Mouse (Mus musculus) gastrocnemius, adult 18-20 months (tissue): ENCODE measurements around the gene Apoc4. TPM values are rescaled to one million over a fixed set of nuclear protein-coding genes. Genes with fewer than 3 reads are reported as not detected.

Experiments
- DNase-seq: peaks from one replicate; pipeline ENCODE4 v3.0.0; 2021; ENCODE audit warnings: low spot score
- total RNA-seq, 2 experiments: library from RNA; stranded (reverse); gene quantifications; 2 replicates each; pipeline ENCODE4 v1.2.3; 2021

Apoc4 gene
- total RNA-seq, 2 experiments from 2014 or later = 0.95 TPM; not detected in 1

- no peak for DNase-seq
Measured at GRCm38 (mm10) chr7:19678901-19679300, 2.4 kb downstream of the Apoc4 start.

DNA sequence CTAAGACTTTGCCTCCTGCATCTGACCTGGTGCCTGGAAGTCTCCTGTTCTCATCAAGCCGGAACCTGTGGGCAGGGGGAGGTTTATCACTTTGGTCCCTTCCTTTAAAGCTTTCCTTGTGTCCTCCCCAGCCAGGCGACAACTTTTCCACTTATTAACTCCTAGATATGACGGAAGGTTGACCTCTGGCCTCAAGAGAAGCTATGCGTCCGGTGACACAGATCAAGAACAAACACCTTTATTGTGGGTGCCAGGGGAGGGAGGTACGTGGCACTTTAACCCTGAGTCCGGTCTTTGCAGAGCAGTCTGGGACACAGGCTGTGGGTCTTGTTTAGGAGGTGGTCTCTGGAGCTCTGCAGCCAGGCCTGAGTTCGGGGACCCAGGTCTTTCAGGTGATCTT lies 3.4 kb downstream of the Apoc4 start, which contains the start of gene Apoc2:
Gene Apoc2, minus strand, starts transcription at position 70 of the 400 bp plus-strand sequence.
- no peak for DNase-seq

GRCm38 (mm10) chr7:19676662-19677061 lies 4.6 kb downstream of the Apoc4 start:
- DNase-seq = no peak

DNA sequence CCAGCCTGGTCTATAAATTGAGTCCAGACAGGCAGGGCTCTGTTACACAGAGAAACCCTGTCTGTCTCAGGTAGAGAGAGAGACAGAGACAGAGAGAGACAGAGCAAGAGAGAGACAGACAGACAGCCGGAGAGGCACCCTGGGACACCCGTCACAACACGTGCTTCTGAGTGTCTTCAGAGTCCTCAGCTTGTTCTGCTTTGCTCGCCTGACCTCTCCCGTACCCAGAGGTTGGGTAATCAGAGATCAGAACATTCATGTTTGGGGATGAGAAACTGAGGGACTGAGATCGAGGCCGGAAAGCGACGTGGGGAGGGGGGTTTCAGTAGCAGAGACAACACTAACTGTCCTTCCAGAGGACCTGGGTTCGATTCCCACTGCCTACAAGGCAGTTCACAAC lies 5.5 kb downstream of the Apoc4 start:
- no peak for DNase-seq

DNA sequence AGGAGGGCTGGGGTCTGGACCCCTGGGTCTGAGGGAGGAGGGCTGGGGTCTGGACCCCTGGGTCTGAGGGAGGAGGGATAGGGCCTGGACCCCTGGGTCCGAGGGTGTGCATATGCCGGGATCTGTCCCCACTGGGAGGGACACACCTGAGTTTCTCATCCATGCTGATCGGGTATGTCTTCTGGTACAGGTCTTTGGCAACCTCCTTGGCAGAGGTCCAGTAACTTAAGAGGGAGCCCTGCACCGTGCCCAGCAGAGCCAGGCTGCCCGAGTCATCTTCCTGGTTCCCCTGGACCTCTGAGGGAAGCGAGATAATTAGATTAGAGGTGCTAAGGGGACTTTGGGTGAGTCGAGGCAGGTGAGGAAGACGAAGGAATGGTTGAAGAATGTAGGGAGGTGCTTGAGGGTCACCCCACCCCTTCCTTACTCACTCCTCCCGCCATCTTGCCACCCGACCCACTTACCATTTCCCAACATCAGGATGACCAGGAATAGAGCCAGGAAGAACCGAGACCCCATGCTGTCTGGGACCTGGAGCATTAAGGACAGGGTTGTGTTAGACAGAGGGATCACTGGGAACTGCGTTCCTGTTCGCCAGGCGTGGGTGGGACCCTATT lies 8.1 kb downstream of the Apoc4 start:
- DNase-seq = no peak

- DNase-seq = no peak
Measured at GRCm38 (mm10) chr7:19671511-19671910, 9.8 kb downstream of the Apoc4 start.

DNA sequence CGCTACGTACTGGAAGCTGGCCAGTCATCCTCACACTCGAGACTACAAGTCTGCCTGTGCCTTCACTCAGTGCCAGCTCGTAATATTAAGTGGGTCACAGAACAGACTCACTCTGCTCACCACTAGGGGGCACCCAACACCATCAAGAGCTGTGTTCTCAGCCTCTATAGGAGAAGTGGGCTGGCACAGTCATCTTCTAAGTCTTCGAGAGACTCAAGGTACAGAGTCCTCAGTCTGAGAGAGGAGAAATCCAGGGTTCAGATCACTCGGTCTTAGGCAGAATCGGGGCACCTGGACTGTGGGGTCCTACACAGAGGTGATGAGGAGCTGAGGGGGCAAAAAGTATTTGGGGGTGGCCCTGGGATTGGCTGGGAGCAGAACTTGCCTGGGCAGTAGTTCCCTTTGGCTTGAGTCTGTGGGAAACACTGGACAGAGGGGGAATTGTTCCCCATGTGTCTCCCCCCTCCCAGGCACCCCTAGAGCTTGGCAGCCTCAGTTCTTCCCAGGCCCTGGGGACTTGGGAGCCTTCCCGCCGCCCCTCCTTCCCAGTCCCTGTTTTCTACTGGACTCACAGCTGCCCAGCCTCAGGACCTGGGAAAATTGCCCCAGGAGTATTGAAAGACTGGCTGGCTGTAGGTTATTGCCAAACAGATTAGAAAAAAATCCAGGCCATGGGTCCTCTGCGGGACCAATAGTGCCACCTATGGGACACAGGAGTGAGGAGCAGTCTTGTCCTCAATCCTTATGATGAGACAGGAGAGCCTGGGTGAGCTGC lies 12.1 kb downstream of the Apoc4 start:
- peak; percentile 94 for DNase-seq

- DNase-seq = no peak
Measured at GRCm38 (mm10) chr7:19667434-19667833, 13.8 kb downstream of the Apoc4 start.

GRCm38 (mm10) chr7:19666750-19667149 lies 14.5 kb downstream of the Apoc4 start:
- no peak for DNase-seq

DNA sequence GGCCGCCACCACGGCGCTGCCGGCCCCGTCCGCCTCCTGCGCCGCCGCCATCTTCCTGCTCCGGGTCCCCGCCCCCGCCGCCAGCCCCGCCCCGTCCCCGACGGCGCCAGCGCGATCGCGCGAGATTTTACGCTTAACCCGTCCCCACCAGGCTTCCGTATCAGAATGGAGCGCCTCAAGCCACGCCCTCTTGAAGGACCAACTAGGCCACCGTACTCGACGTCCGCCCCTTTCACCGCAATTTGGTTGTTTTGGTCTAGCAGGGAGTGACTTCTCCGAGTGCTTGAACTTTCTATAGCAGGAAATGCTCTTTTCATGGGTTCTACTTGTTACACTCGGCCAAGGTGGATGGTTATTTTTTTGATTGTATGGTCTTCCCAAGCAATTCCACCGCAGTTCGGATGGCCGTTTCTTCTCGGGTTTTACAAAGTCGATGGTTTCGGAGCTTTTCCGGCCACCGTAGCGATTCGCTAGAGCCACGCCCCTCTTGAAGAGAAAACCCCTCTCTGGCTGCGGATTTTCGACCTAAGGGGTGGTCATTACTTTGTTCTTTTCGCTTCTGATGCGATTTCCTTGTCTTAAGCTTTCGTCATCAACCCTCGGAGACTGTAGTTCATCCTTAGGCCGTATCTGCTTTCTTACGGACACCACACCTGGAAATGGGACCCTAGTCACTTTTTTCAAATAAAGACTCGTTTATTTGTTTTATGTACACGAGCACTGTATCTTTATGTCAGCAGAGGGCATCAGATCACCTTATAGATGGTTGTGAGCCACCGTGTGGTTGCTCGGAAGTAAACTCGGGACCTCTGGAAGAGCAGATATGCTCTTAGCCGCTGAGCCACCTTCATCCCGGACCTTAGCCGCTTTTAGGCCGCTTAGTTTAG lies 16.1 kb downstream of the Apoc4 start, which contains the start of gene Clptm1:
Gene Clptm1, minus strand, starts transcription at position 79 of the 887 bp plus-strand sequence.
- peak; percentile 98 for DNase-seq

- no peak for DNase-seq
Measured at GRCm38 (mm10) chr7:19664455-19664954, 16.8 kb downstream of the Apoc4 start.

DNA sequence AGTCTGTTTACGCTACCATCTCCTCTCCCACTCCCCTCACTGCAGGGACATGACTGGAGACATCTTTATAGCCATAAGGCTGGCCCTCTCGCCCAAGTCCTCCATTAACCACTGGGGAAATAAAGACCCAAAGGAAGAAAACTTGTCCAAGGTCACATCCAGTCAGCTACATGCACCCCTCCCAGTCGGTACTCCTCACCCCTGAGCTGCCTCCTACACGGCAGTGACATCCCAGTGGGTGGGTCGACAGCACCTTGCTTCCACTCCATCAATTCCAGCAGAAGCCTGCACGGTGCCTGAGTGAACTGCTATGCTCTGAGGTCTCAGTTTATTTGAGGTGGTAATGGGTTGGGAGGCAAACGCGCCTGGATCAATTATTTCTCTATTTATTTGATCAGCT lies 17.3 kb downstream of the Apoc4 start:
- DNase-seq = no peak

DNA sequence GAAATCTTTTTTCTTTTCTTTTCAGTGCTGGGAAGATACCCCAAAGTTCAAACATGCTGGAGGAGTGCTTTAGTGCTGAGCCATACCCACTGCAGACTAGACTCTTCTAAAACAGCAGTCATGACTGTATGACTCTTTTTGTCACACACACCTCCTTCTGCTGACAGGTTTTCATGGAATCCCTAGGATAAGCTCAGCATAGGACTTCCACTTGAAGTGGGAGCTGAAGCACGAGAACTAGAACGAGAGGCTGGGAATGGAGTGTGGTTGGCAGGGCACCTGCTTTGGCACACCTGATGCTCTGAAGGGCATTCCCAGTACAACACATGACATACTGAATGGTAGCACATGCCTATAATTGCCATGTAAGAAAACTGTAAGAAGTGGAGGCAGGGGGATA lies 28.7 kb downstream of the Apoc4 start:
- no peak for DNase-seq

DNA sequence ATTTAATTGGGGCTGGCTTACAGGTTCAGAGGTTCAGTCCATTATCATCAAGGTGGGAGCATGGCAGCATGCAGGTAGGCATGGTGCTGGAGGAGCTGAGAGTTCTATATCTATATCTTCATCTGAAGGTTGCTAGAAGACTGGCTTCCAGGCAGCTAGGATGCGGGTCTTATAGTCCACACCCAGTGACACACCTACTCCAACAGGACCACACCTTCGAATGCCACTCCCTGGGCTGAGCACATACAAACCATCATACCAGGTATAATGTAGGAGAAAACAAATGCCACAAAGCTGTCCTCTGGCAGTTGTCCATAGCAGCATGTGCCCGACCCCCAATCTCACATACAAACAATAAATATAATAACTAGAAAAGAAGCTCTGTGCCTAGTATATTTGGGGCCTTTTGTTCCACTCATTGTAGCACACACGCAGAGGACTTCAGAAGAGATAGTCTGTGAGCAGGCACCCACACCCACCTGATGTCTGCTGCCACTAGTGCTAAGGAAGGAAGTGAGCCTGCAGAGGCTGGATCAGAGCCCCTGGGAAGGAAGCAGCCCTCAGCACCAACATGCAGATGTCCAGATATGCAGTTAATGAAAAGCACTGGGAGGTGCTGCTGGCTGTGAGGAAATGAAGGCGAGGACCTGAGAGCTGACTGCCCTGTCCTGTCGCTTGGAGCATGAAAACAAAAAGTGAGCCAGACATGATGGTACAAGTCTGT lies 30.1 kb downstream of the Apoc4 start:
- no peak for DNase-seq

GRCm38 (mm10) chr7:19641223-19641622 lies 40.1 kb downstream of the Apoc4 start:
- DNase-seq = no peak

GRCm38 (mm10) chr7:19635074-19635827 lies 46.0 kb downstream of the Apoc4 start:
- DNase-seq = no peak

- peak; percentile 41 for DNase-seq
Measured at GRCm38 (mm10) chr7:19634591-19634990, 46.7 kb downstream of the Apoc4 start.

DNA sequence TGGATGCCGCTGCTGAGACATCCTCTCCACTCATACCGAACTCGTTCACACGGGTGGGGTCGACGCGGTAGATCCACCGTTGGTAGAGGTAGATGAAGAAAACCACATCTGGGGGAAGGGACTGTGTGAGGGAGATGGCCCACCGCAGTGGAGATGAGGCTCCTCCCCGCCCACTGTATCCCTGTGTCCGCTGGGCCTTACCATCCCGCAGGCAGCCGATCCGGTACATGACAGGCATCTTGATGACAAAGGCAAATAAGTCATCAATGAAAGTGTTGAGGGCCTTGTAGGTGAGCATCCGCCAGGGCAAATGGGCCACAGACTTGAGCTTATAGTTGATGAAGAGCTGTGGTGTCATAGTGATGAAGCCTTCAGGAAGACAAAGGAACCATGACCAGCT lies 47.4 kb downstream of the Apoc4 start:
- DNase-seq = no peak

DNA sequence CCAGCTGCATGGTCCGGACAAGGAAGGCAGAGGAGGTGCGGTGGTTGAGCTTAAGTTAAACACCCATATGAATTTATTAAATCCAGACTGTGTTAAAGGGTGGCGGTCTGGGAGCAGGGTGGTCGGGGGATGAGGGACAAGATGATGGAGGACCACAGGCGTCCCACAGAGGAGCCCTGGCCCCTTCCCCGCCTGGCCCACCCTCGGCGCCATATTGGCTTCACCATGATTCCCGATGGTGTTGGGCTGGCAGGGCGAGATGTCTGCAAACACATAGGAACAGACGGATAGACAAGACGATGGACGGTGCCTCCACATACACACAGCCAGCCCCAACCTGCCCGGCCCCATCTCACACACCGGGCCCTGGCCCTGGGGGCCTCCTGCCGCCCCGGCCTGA lies 48.1 kb downstream of the Apoc4 start:
- DNase-seq = no peak

GRCm38 (mm10) chr7:19632720-19633119 lies 48.6 kb downstream of the Apoc4 start:
- DNase-seq = no peak
